Mouse (Mus musculus): ENCODE measurements at regions not wholly inside any gene's neighbourhood (a gene's known extent, or its start where the extent isn't known, plus 50 kb on each side); places are given as distances from the start of the nearest gene placed in this dataset.
A peak's percentile ranks its signal among the peaks of the same experiment; 100 is the strongest.

DNA sequence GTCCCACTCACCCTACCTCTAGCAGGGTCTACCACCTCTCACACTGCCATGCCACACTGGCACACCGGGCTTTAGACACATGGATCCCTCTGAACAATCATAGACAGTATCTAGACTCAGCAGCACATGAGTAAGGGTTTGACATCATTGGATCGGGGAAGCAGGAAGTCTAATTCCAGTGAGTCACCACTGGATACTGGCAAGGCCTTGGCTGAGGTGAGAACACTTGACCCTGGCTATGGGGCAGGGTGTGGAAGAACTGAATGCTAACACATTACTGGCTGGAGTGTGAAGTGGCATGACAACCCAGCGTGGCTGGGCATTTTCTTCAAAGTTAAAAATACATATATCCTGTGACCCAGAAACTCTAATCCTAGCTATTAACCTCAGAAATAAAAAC lies 114.4 kb downstream of the H2afy start:
- H3K9me3 ChIP-seq (ENCODE audit: control insufficient read depth, low read length): no peaks in the 10 kb centered on the region
- no peak overlapping the region for H3K4me3 ChIP-seq (ENCODE audit: low read depth, low read length)
- no peaks in the 10 kb centered on the region for H3K36me3 ChIP-seq (ENCODE audit: control insufficient read depth, insufficient read depth, low read length)
- H3K9ac ChIP-seq (ENCODE audit: low read length): no peak overlapping the region
- H3K4me1 ChIP-seq (ENCODE audit: control insufficient read depth, insufficient read depth, low read length): no peaks in the 10 kb centered on the region
- no peaks in the 10 kb centered on the region for H3K27me3 ChIP-seq (ENCODE audit: control insufficient read depth, insufficient read depth, low read length)
- DNase-seq (ENCODE audit: low spot score) (no peak), ATAC-seq (ENCODE audit: insufficient read depth, low FRiP score, low TSS enrichment) (no peak)
- WGBS: 85% methylated on average over 3 of the region's 3 CpGs
- H3K27ac ChIP-seq (ENCODE audit: low read depth, low read length): no peak overlapping the region
- no peak overlapping the region for H3K4me2 ChIP-seq (ENCODE audit: low read depth)

DNA sequence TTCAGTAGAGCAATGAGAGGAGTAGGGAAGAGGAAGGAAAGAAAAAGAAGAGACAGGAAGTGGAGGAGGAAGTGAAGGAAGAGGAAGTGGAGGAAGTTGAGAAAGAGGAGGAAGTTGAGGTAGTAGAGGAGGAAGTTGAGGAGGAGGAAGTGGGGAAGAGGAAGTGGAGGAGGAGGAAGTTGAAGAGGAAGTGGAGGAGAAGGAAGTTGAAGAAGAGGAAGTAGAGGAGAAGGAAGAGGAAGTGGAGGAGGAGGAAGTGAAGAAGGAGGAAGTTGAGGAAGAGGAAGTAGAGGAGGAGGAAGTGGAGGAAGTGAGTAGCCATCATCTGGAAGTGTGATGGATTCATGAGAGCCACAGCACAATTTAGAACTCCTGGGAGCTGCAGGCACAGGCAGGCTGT lies 122.2 kb downstream of the H2afy start:
- Histone ChIP-seq H3K36me3 (ENCODE audit: control insufficient read depth, insufficient read depth, low read length) (no peaks in the 10 kb centered on the region), H3K4me1 (ENCODE audit: control insufficient read depth, insufficient read depth, low read length) (no peaks in the 10 kb centered on the region), H3K4me2 (ENCODE audit: low read depth) (no peak overlapping the region), H3K4me3 (ENCODE audit: low read depth, low read length) (no peak overlapping the region), H3K9ac (ENCODE audit: low read length) (no peak overlapping the region), H3K27me3 (ENCODE audit: control insufficient read depth, insufficient read depth, low read length) (no peaks in the 10 kb centered on the region), H3K27ac (ENCODE audit: low read depth, low read length) (no peak overlapping the region), H3K9me3 (ENCODE audit: control insufficient read depth, low read length) (no peaks in the 10 kb centered on the region)
- ATAC-seq (ENCODE audit: insufficient read depth, low FRiP score, low TSS enrichment): no peak
- no peak for DNase-seq (ENCODE audit: low spot score)

DNA sequence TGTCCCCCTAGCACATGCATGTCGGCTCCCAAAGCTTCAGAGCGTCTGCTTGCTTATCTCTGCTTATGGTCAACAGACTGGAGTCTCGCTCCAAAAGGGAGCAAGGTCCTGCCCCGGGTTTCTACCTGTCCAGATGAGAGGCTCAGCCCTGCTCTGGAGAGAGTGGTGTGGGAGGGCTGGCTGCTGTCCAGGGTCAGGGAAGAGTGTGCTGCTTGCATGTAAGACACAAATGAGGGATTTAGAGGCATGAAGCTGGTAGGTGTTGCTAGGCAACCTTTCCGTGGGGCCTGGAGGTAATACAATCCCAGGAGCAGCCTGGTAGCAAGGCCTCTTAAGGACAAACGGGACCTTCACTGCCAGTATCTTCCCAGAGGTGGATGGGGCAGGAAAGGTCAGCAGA lies 125.7 kb downstream of the H2afy start:
- Histone ChIP-seq H3K27me3 (ENCODE audit: control insufficient read depth, insufficient read depth, low read length) (no peaks in the 10 kb centered on the region), H3K4me2 (ENCODE audit: low read depth) (no peak overlapping the region), H3K36me3 (ENCODE audit: control insufficient read depth, insufficient read depth, low read length) (no peaks in the 10 kb centered on the region), H3K9me3 (ENCODE audit: control insufficient read depth, low read length) (no peaks in the 10 kb centered on the region), H3K27ac (ENCODE audit: low read depth, low read length) (no peak overlapping the region), H3K4me1 (ENCODE audit: control insufficient read depth, insufficient read depth, low read length) (no peaks in the 10 kb centered on the region), H3K4me3 (ENCODE audit: low read depth, low read length) (no peak overlapping the region), H3K9ac (ENCODE audit: low read length) (no peak overlapping the region)
- ATAC-seq (ENCODE audit: insufficient read depth, low FRiP score, low TSS enrichment) (no peak), DNase-seq (ENCODE audit: low spot score) (peak; percentile 26)
- WGBS: 54% methylated on average over 6 of the region's 6 CpGs

DNA sequence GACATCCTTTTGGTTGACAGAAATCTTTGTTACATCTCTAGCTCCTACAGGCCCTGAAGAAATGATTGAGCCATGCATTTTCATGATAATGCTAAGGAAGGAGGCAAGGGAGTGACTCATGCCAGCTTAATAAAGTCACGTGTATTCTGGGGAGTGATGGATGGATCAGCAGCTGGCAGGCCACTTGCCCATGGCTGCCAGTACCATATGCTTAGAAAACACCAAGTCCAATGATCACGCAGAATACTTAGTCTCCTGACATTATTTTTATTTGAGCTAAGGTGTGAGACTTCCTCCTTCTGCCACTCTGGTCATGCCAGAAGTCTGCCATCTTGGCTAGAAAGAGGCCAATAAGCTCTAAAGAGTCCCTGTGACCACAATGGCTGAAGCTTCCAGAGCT lies 129.3 kb downstream of the H2afy start:
- no peak overlapping the region for H3K9ac ChIP-seq (ENCODE audit: low read length)
- H3K36me3 ChIP-seq (ENCODE audit: control insufficient read depth, insufficient read depth, low read length): no peaks in the 10 kb centered on the region
- ATAC-seq (ENCODE audit: insufficient read depth, low FRiP score, low TSS enrichment) (no peak), DNase-seq (ENCODE audit: low spot score) (no peak)
- H3K27ac ChIP-seq (ENCODE audit: low read depth, low read length): no peak overlapping the region
- no peaks in the 10 kb centered on the region for H3K9me3 ChIP-seq (ENCODE audit: control insufficient read depth, low read length)
- no peaks in the 10 kb centered on the region for H3K27me3 ChIP-seq (ENCODE audit: control insufficient read depth, insufficient read depth, low read length)
- H3K4me3 ChIP-seq (ENCODE audit: low read depth, low read length): no peak overlapping the region
- WGBS: 89% methylated on average over 2 of the region's 2 CpGs
- no peak overlapping the region for H3K4me2 ChIP-seq (ENCODE audit: low read depth)
- no peaks in the 10 kb centered on the region for H3K4me1 ChIP-seq (ENCODE audit: control insufficient read depth, insufficient read depth, low read length)

DNA sequence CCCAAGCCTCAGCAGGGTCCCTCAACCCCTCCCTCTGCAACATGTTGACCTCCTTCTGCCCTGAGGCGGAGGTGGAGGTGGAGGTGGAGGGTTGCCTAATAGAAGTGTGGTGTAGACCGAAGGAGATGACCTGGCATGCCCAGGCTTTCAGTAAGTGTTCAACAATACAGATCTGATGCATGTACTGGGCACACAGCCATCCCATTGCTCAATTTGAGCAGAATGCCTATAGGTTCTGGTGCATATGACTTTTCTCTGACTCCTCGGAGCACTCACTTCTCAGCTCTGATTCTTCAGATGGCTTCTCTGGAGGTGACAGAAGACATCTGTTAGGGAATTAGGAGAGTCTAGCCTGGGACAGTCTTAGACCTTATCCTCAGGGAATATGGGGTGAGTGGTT lies 130.4 kb downstream of the H2afy start:
- H3K4me1 ChIP-seq (ENCODE audit: control insufficient read depth, insufficient read depth, low read length): no peaks in the 10 kb centered on the region
- no peak overlapping the region for H3K4me2 ChIP-seq (ENCODE audit: low read depth)
- no peak for ATAC-seq (ENCODE audit: insufficient read depth, low FRiP score, low TSS enrichment)
- no peak for DNase-seq (ENCODE audit: low spot score)
- H3K4me3 ChIP-seq (ENCODE audit: low read depth, low read length): no peak overlapping the region
- H3K27me3 ChIP-seq (ENCODE audit: control insufficient read depth, insufficient read depth, low read length): no peaks in the 10 kb centered on the region
- no peaks in the 10 kb centered on the region for H3K36me3 ChIP-seq (ENCODE audit: control insufficient read depth, insufficient read depth, low read length)
- no peak overlapping the region for H3K27ac ChIP-seq (ENCODE audit: low read depth, low read length)
- 89% methylated on average over 3 of the region's 3 CpGs for WGBS
- H3K9ac ChIP-seq (ENCODE audit: low read length): no peak overlapping the region
- no peaks in the 10 kb centered on the region for H3K9me3 ChIP-seq (ENCODE audit: control insufficient read depth, low read length)

DNA sequence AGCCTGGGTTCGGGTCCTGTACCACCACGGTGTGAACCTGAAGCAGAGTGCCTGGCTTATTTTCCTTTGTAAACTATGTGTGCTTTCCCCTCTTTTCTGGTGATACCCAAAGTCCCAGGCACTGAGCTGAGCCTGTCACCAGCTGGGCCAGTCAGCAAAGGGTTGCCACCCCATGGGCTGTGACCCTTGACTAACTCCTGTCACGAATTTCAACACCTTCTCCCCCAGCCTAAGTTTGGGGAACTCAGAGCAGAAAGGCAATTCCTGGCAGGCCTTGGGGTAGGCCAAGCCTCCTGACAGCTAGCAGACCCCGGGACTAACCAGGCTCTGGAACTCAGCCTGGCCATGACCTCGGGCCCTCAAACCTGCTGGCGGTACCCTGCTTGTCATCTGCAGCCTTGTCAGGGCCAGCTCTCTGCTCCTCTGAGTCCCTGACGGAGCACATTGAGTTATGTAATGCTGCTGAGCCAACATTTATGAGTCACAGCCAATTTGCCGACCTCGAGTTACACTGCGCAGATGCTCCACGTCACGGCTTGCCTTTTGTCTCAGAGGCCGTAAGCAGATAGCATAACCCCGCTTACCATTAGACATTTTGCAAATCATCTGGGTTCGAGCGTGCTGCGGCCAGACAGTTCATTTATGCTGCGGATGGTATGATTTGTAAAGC lies 132.3 kb downstream of the H2afy start:
- H3K9ac ChIP-seq (ENCODE audit: low read length): no peak overlapping the region
- WGBS: 64% methylated on average over 18 of the region's 18 CpGs
- H3K36me3 ChIP-seq (ENCODE audit: control insufficient read depth, insufficient read depth, low read length): no peaks in the 10 kb centered on the region
- H3K9me3 ChIP-seq (ENCODE audit: control insufficient read depth, low read length): no peaks in the 10 kb centered on the region
- no peak overlapping the region for H3K4me3 ChIP-seq (ENCODE audit: low read depth, low read length)
- H3K27ac ChIP-seq (ENCODE audit: low read depth, low read length): no peak overlapping the region
- H3K27me3 ChIP-seq (ENCODE audit: control insufficient read depth, insufficient read depth, low read length): no peaks in the 10 kb centered on the region
- no peak overlapping the region for H3K4me2 ChIP-seq (ENCODE audit: low read depth)
- H3K4me1 ChIP-seq (ENCODE audit: control insufficient read depth, insufficient read depth, low read length): no peaks in the 10 kb centered on the region
- ATAC-seq (ENCODE audit: insufficient read depth, low FRiP score, low TSS enrichment) (no peak), DNase-seq (ENCODE audit: low spot score) (peak; percentile 28)

DNA sequence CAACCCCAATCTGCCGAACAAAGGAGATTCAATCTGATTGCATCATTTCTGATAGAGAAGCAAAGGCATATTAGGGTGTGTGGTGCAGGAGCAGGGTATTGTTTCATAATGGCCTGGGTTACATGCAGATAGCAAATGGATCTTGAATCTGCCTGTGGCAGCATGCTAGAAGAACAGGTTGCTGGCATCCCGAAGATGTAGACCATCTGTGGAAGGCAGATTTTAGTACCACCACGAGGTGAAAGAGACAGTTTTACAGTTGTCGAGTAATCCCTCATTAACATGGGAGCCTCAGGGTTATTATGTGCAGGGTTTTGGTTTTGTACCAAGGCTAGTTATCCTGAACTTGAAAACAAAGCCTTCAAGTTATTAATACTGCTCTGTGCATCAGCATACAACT lies 140.9 kb downstream of the H2afy start:
- Histone ChIP-seq H3K9ac (ENCODE audit: low read length) (no peak overlapping the region), H3K9me3 (ENCODE audit: control insufficient read depth, low read length) (no peaks in the 10 kb centered on the region), H3K4me3 (ENCODE audit: low read depth, low read length) (no peak overlapping the region), H3K27me3 (ENCODE audit: control insufficient read depth, insufficient read depth, low read length) (no peaks in the 10 kb centered on the region), H3K4me2 (ENCODE audit: low read depth) (no peak overlapping the region), H3K4me1 (ENCODE audit: control insufficient read depth, insufficient read depth, low read length) (no peaks in the 10 kb centered on the region), H3K36me3 (ENCODE audit: control insufficient read depth, insufficient read depth, low read length) (no peaks in the 10 kb centered on the region), H3K27ac (ENCODE audit: low read depth, low read length) (no peak overlapping the region)
- whole genome bisulfite sequencing: 79% methylated on average over 4 of the region's 4 CpGs
- ATAC-seq (ENCODE audit: insufficient read depth, low FRiP score, low TSS enrichment): no peak
- no peak for DNase-seq (ENCODE audit: low spot score)

DNA sequence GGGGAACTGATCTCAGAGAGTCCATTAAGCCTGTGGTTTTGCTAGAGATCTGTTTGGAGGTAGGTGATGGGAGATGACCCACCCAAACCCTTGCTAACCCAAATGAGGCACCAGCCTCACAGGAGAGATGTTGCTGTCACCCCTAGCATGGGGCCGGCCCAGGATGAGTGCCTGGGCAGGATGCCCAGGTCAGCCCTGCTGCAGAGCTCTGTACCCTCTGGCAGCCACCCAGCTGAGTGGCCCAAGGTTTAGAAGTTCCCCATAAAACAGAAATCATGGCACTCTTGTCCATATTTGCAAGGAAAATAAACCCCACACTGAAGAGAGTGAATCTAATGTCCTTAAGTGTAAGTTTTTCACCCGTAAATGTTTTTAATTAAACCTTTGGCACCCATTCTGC lies 141.7 kb downstream of the H2afy start:
- WGBS: 90% methylated on average over 2 of the region's 2 CpGs
- Histone ChIP-seq H3K4me2 (ENCODE audit: low read depth) (no peak overlapping the region), H3K27me3 (ENCODE audit: control insufficient read depth, insufficient read depth, low read length) (no peaks in the 10 kb centered on the region), H3K36me3 (ENCODE audit: control insufficient read depth, insufficient read depth, low read length) (no peaks in the 10 kb centered on the region), H3K9ac (ENCODE audit: low read length) (no peak overlapping the region), H3K27ac (ENCODE audit: low read depth, low read length) (no peak overlapping the region), H3K4me1 (ENCODE audit: control insufficient read depth, insufficient read depth, low read length) (no peaks in the 10 kb centered on the region), H3K9me3 (ENCODE audit: control insufficient read depth, low read length) (no peaks in the 10 kb centered on the region), H3K4me3 (ENCODE audit: low read depth, low read length) (no peak overlapping the region)
- ATAC-seq (ENCODE audit: insufficient read depth, low FRiP score, low TSS enrichment) (no peak), DNase-seq (ENCODE audit: low spot score) (no peak)

DNA sequence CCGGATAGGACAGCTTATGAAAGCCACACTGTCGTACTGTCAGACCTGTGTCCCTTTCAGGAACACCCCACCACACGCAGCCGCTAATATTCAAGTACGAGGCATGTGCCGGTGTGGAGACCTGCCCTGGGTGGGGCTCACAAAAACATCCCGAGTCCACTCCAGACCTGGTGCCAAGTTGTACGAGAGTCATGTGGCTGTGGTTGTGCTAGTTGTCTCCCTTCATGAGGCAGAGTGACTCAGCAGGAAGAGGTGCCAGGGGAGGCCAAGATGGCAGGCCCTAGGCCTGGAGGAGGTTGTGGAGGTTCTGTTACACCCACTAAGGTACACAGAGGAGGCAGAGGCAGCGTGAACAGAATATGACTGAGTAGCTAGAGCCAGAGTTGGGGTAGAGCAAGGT lies 143.5 kb downstream of the H2afy start:
- H3K27ac ChIP-seq (ENCODE audit: low read depth, low read length): no peak overlapping the region
- WGBS: 92% methylated on average over 9 of the region's 9 CpGs

More for the DNA sequence above, 143.5 kb downstream of the H2afy start:
- ATAC-seq (ENCODE audit: insufficient read depth, low FRiP score, low TSS enrichment) (no peak), DNase-seq (ENCODE audit: low spot score) (no peak)
- no peaks in the 10 kb centered on the region for H3K4me1 ChIP-seq (ENCODE audit: control insufficient read depth, insufficient read depth, low read length)
- H3K9me3 ChIP-seq (ENCODE audit: control insufficient read depth, low read length): no peaks in the 10 kb centered on the region
- H3K9ac ChIP-seq (ENCODE audit: low read length): no peak overlapping the region
- no peaks in the 10 kb centered on the region for H3K27me3 ChIP-seq (ENCODE audit: control insufficient read depth, insufficient read depth, low read length)
- H3K36me3 ChIP-seq (ENCODE audit: control insufficient read depth, insufficient read depth, low read length): no peaks in the 10 kb centered on the region
- H3K4me3 ChIP-seq (ENCODE audit: low read depth, low read length): no peak overlapping the region
- no peak overlapping the region for H3K4me2 ChIP-seq (ENCODE audit: low read depth)
